Mouse (Mus musculus): ENCODE results near the gene Slc11a1. TPM values are rescaled to one million over a fixed set of nuclear protein-coding genes. Genes with fewer than 3 reads are reported as not detected.

Slc11a1 gene
- polyA plus RNA-seq, 1 experiment from 2014 or later: 4.5 TPM

DNA sequence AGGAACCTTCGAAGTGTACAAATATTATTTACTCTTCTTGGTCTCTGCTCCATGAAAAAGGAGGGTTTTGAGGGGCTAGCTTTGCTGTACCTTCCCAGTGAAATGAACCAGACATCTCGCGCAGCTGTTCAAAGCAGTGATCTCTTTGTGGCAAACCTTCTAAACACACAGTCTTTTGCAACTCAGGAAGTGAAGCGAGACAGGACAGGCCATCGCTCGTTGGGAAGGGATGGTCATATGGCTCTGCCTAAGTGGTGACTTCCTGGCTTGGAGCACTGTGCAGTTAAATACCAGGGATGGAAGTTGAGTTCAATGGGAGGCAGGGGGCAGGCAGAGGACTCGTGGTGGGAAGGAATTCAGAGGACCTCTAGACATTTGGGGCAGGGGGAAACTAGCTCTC, 50.9 kb downstream of the Slc11a1 start:
- WGBS: 58% methylated on average over 7 of the region's 7 CpGs

DNA sequence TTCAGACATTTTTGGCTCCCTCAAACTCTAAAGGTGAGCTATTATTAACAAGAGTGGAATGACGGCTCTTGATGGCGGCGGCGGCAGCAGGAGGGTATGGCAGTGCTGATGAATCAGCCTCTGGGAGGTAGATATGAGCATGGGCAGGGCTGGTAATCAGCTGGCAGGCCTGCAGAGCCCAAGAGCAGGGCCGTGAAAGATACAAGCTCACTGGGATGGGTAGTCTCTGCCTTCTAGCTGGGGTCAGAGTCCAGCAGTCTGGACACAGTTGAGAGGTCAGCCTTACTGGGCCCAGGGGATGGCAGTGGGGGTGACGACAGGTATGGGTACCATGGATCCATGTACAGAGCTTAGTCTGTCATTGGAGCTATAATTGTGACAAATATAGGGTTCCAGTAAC, 58.2 kb downstream of the Slc11a1 start:
- H3K4me3 ChIP-seq: no peak overlapping the region
- no peak overlapping the region for H3K4me2 ChIP-seq
- no peaks in the 10 kb centered on the region for H3K9me3 ChIP-seq
- H3K36me3 ChIP-seq: peaks cover 19% of the 10 kb centered on the region
- no peak; the same call in 1 of the 2 replicates for ATAC-seq (ENCODE audit: borderline replicate concordance, extremely low read depth, low FRiP score, low TSS enrichment)
- H3K27ac ChIP-seq: no peak overlapping the region
- H3K27me3 ChIP-seq: no peaks in the 10 kb centered on the region
- 86% methylated on average over 6 of the region's 6 CpGs for WGBS
- no peak overlapping the region for H3K9ac ChIP-seq
- no peaks in the 10 kb centered on the region for H3K4me1 ChIP-seq

More for the DNA sequence above, 50.9 kb downstream of the Slc11a1 start:
- no peaks in the 10 kb centered on the region for H3K9me3 ChIP-seq
- H3K9ac ChIP-seq: no peak overlapping the region
- no peaks in the 10 kb centered on the region for H3K27me3 ChIP-seq
- H3K27ac ChIP-seq: no peak overlapping the region
- H3K4me3 ChIP-seq: no peak overlapping the region
- H3K4me1 ChIP-seq: no peaks in the 10 kb centered on the region; the same call in 1 of the 2 replicates
- H3K4me2 ChIP-seq: no peak overlapping the region
- ATAC-seq (ENCODE audit: borderline replicate concordance, extremely low read depth, low FRiP score, low TSS enrichment): no peak
- no peaks in the 10 kb centered on the region for H3K36me3 ChIP-seq

DNA sequence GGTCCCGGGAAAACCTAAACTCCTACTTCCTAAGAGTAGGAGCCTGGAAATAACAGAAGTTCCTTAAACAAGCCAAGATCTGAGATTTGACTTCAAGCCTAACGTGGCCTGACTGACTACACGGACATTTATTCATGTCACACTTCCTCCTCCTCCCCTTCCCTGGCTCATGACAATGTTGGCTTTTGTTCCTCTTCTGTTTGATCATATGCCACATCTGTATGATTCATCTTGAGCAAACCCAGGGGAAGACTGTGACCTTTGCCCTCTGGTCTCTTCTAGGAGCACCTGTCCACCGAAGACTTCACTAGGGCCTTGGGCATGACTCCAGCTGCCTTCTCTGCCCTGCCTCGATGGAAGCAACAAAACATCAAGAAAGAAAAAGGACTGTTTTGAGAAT, 59.6 kb downstream of the Slc11a1 start:
- Histone ChIP-seq H3K36me3 (peaks cover 33% of the 10 kb centered on the region), H3K27ac (no peak overlapping the region), H3K4me3 (no peak overlapping the region), H3K9ac (no peak overlapping the region), H3K27me3 (no peaks in the 10 kb centered on the region), H3K4me2 (no peak overlapping the region), H3K4me1 (no peaks in the 10 kb centered on the region), H3K9me3 (no peaks in the 10 kb centered on the region)
- no peak for ATAC-seq (ENCODE audit: borderline replicate concordance, extremely low read depth, low FRiP score, low TSS enrichment)
- 31% methylated on average over 5 of the region's 5 CpGs for WGBS

DNA sequence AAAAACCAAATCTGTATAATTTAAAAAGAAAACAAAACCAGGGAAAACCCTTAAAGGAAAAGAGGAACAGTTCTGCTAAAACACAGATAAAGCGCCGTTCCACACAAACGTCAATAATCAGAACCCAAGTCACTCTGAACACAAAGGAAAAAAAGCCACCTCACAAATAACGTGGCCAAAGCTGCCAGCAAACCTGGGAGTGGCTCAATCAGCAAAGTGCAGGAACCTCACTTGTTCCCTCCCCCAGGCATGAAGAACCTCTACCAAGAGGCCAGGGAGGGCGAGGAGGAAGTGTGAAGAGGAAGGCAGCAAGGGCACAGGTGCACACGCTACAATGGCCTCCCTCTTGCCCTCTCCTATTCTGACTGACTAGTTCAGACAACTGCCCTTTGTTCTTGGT, 60.6 kb downstream of the Slc11a1 start:
- no peaks in the 10 kb centered on the region for H3K4me1 ChIP-seq
- no peak for ATAC-seq (ENCODE audit: borderline replicate concordance, extremely low read depth, low FRiP score, low TSS enrichment)
- 73% methylated on average over 6 of the region's 6 CpGs for WGBS
- H3K9me3 ChIP-seq: no peaks in the 10 kb centered on the region
- no peaks in the 10 kb centered on the region for H3K27me3 ChIP-seq
- peaks cover 41% of the 10 kb centered on the region for H3K36me3 ChIP-seq
- no peak overlapping the region for H3K9ac ChIP-seq
- no peak overlapping the region for H3K4me3 ChIP-seq
- H3K4me2 ChIP-seq: no peak overlapping the region
- H3K27ac ChIP-seq: no peak overlapping the region

MicroRNAs encoded within 50 kb of the gene (microRNA counts, 519-probe panel; counts per million panel counts)
- microRNA mmu-miR-26b: 2,877 counts per million, percentile 75 among the panel's probes with 10 or more counts

Small RNAs within 50 kb of the gene (microRNA-seq; reads per million reads assigned to microRNA genes)
- gene Mir26b: 34,798 reads per million, percentile 98 among the genes with 10 or more reads in this experiment

Other genes with a start within 250 kb of the Slc11a1 start
- gene Rufy4, start 249.7 kb upstream of the Slc11a1 start, polyA plus RNA-seq (2015; fragmentation: Nextera tagmentation; extraction: Ambion mirVana): 0.35 and 0.41 TPM in 2 replicates
- 0.05 and 0.12 TPM in 2 replicates for gene Cxcr2, start 221.2 kb upstream of the Slc11a1 start, polyA plus RNA-seq (2015; fragmentation: Nextera tagmentation; extraction: Ambion mirVana)
- not detected in 2 replicates for gene Cxcr1, start 180.6 kb upstream of the Slc11a1 start, polyA plus RNA-seq (2015; fragmentation: Nextera tagmentation; extraction: Ambion mirVana)
- 429 and 448 TPM in 2 replicates for gene Arpc2, start 139.1 kb upstream of the Slc11a1 start, polyA plus RNA-seq (2015; fragmentation: Nextera tagmentation; extraction: Ambion mirVana)
- 0.19 TPM in 1 of 2 replicates, not detected in the other for gene Gpbar1, start 96.6 kb upstream of the Slc11a1 start, polyA plus RNA-seq (2015; fragmentation: Nextera tagmentation; extraction: Ambion mirVana)
- gene Aamp, start 90.5 kb upstream of the Slc11a1 start, polyA plus RNA-seq (2015; fragmentation: Nextera tagmentation; extraction: Ambion mirVana): 248 and 261 TPM in 2 replicates
- gene Pnkd, start 90.3 kb upstream of the Slc11a1 start, polyA plus RNA-seq (2015; fragmentation: Nextera tagmentation; extraction: Ambion mirVana): 103 and 106 TPM in 2 replicates
- gene Tmbim1, start 69.6 kb upstream of the Slc11a1 start, polyA plus RNA-seq (2015; fragmentation: Nextera tagmentation; extraction: Ambion mirVana): 38.0 and 44.4 TPM in 2 replicates
- 1.1 TPM in 2 replicates for gene Catip, start 13.1 kb upstream of the Slc11a1 start, polyA plus RNA-seq (2015; fragmentation: Nextera tagmentation; extraction: Ambion mirVana)
- 93.0 and 96.0 TPM in 2 replicates for gene Ctdsp1, start 16.3 kb downstream of the Slc11a1 start, polyA plus RNA-seq (2015; fragmentation: Nextera tagmentation; extraction: Ambion mirVana)
- 0.34 and 0.40 TPM in 2 replicates for gene Vil1, start 34.2 kb downstream of the Slc11a1 start, polyA plus RNA-seq (2015; fragmentation: Nextera tagmentation; extraction: Ambion mirVana)
- gene Cnot9, start 130.9 kb downstream of the Slc11a1 start, polyA plus RNA-seq (2015; fragmentation: Nextera tagmentation; extraction: Ambion mirVana): 66.9 and 69.5 TPM in 2 replicates
- gene Plcd4, start 167.7 kb downstream of the Slc11a1 start, polyA plus RNA-seq (2015; fragmentation: Nextera tagmentation; extraction: Ambion mirVana): 0.68 and 0.80 TPM in 2 replicates
- 30.9 and 31.0 TPM in 2 replicates for gene Usp37, start 169.1 kb downstream of the Slc11a1 start, polyA plus RNA-seq (2015; fragmentation: Nextera tagmentation; extraction: Ambion mirVana)
- gene Zfp142, start 213.1 kb downstream of the Slc11a1 start, polyA plus RNA-seq (2015; fragmentation: Nextera tagmentation; extraction: Ambion mirVana): 6.5 and 6.9 TPM in 2 replicates
- gene Bcs1l, start 213.1 kb downstream of the Slc11a1 start, polyA plus RNA-seq (2015; fragmentation: Nextera tagmentation; extraction: Ambion mirVana): 18.4 and 20.0 TPM in 2 replicates
- gene Rnf25, start 226.2 kb downstream of the Slc11a1 start, polyA plus RNA-seq (2015; fragmentation: Nextera tagmentation; extraction: Ambion mirVana): 32.4 and 33.7 TPM in 2 replicates
- gene Stk36, start 226.2 kb downstream of the Slc11a1 start, polyA plus RNA-seq (2015; fragmentation: Nextera tagmentation; extraction: Ambion mirVana): 7.8 and 8.9 TPM in 2 replicates

All from lung, embryonic 15.5 days (tissue).